Mouse (Mus musculus): ENCODE results near the gene Bcap29. TPM values are rescaled to one million over a fixed set of nuclear protein-coding genes. Genes with fewer than 3 reads are reported as not detected.

Bcap29 gene
- polyA plus RNA-seq, 1 experiment from 2014 or later: 33.9 TPM

DNA sequence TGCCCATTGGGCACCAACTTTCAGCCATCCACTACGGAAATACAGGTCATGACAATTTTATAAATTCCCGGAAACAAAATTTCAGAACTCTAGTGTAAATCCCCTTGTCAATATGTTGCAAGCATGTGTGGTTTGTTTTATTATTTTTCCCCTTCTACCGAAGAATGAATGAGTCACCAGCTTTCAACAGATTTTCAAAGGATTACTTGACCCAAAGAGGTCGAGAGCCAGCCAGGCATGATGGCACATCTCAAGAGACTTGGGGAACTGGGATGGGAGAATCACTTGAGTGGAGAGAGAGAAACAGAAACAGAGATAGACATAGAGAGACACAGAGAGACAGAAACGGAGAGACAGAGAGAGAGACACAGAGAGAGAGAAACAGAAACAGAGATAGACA lies 73.7 kb downstream of the Bcap29 start:
- Histone ChIP-seq H3K36me3 (ENCODE audit: insufficient read depth) (no peaks in the 10 kb centered on the region), H3K9ac (no peak overlapping the region), H3K4me1 (ENCODE audit: insufficient read depth) (no peaks in the 10 kb centered on the region), H3K27me3 (ENCODE audit: insufficient read depth, low read length) (peaks cover 39% of the 10 kb centered on the region), H3K27ac (ENCODE audit: low read depth) (no peak overlapping the region), H3K4me3 (ENCODE audit: low read depth, low read length) (no peak overlapping the region), H3K9me3 (ENCODE audit: low read depth, low read length) (no peaks in the 10 kb centered on the region), H3K4me2 (no peak overlapping the region)
- TF ChIP-seq CTCF (IDR thresholded peaks at IDR 0.05; ENCODE audit: low read depth): no peak
- no peak for ATAC-seq (ENCODE audit: insufficient read depth)
- no peak for DNase-seq
- WGBS: 75% methylated on average over 5 of the region's 5 CpGs

DNA sequence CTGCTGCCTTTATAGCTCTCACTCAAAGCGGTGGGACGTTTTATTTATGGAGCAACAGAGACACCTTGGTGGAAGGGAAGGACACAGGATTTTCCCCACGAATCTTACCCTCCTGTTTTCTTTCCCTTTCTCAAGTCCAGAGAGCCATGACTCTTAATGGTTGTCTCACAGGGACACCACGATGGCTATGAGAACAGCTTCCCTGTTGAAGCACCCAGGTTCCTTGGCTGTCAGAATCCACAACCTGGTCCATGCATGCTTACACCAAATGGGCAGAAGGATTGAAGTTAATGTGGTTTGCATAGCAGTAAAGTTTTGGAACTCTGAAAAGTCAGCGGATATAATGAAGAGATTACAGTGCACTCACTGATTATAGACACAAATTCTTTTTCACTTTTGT lies 74.5 kb downstream of the Bcap29 start:
- no peak for TF ChIP-seq CTCF (IDR thresholded peaks at IDR 0.05; ENCODE audit: low read depth)
- no peak overlapping the region for H3K4me2 ChIP-seq

GRCm38 (mm10) chr12:31554371-31554770 lies 80.1 kb downstream of the Bcap29 start:
- Histone ChIP-seq H3K9me3 (ENCODE audit: low read depth, low read length) (no peaks in the 10 kb centered on the region), H3K36me3 (ENCODE audit: insufficient read depth) (no peaks in the 10 kb centered on the region), H3K4me3 (ENCODE audit: low read depth, low read length) (no peak overlapping the region), H3K4me2 (no peak overlapping the region), H3K27me3 (ENCODE audit: insufficient read depth, low read length) (peaks cover 25% of the 10 kb centered on the region), H3K4me1 (ENCODE audit: insufficient read depth) (no peaks in the 10 kb centered on the region), H3K9ac (no peak overlapping the region), H3K27ac (ENCODE audit: low read depth) (no peak overlapping the region)
- no peak for DNase-seq
- no peak for TF ChIP-seq CTCF (IDR thresholded peaks at IDR 0.05; ENCODE audit: low read depth)
- WGBS: 63% methylated on average over 1 of the region's 1 CpGs
- ATAC-seq (ENCODE audit: insufficient read depth): no peak

More for the DNA sequence above, 74.5 kb downstream of the Bcap29 start:
- Histone ChIP-seq H3K27ac (ENCODE audit: low read depth) (no peak overlapping the region), H3K9ac (no peak overlapping the region), H3K36me3 (ENCODE audit: insufficient read depth) (no peaks in the 10 kb centered on the region), H3K4me3 (ENCODE audit: low read depth, low read length) (no peak overlapping the region), H3K4me1 (ENCODE audit: insufficient read depth) (no peaks in the 10 kb centered on the region), H3K27me3 (ENCODE audit: insufficient read depth, low read length) (peaks cover 41% of the 10 kb centered on the region), H3K9me3 (ENCODE audit: low read depth, low read length) (no peaks in the 10 kb centered on the region)
- ATAC-seq (ENCODE audit: insufficient read depth) (no peak), DNase-seq (no peak)
- 16% methylated on average over 5 of the region's 5 CpGs for WGBS

DNA sequence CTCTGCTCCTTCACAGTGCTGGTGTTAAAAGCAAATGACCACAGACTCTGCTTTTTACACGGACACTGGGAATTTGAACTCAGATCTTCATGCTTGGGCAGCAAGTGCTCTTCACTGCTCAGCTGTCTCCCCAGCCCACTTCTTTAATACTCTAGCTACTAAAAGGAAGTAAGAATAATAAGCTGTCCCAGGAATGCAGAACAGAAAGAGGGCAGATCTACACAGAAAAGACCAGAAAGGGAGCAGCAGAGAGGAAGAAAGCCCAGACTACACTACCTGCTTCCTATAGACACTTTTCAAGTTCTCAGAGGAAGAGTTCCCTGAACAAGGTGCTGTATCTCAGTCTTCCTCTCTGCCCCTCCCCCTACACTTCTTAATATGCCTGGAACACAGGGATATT lies 83.2 kb downstream of the Bcap29 start:
- H3K27ac ChIP-seq (ENCODE audit: low read depth): no peak overlapping the region
- DNase-seq: no peak
- H3K36me3 ChIP-seq (ENCODE audit: insufficient read depth): no peaks in the 10 kb centered on the region
- no peak for ATAC-seq (ENCODE audit: insufficient read depth)
- H3K9me3 ChIP-seq (ENCODE audit: low read depth, low read length): no peaks in the 10 kb centered on the region
- no peak overlapping the region for H3K4me2 ChIP-seq
- TF ChIP-seq CTCF (IDR thresholded peaks at IDR 0.05; ENCODE audit: low read depth): no peak
- no peak overlapping the region for H3K9ac ChIP-seq
- no peaks in the 10 kb centered on the region for H3K4me1 ChIP-seq (ENCODE audit: insufficient read depth)
- no peak overlapping the region for H3K4me3 ChIP-seq (ENCODE audit: low read depth, low read length)
- 67% methylated on average over 1 of the region's 1 CpGs for WGBS
- H3K27me3 ChIP-seq (ENCODE audit: insufficient read depth, low read length): peaks cover 7% of the 10 kb centered on the region; the same call in 1 of the 2 replicates

GRCm38 (mm10) chr12:31546061-31546460 lies 88.4 kb downstream of the Bcap29 start:
- WGBS: 36% methylated on average over 1 of the region's 1 CpGs

GRCm38 (mm10) chr12:31545219-31545618 lies 89.2 kb downstream of the Bcap29 start:
- H3K4me3 ChIP-seq (ENCODE audit: low read depth, low read length): no peak overlapping the region

More at GRCm38 (mm10) chr12:31546061-31546460, 88.4 kb downstream of the Bcap29 start:
- H3K9ac ChIP-seq: no peak overlapping the region
- ATAC-seq (ENCODE audit: insufficient read depth): no peak
- H3K4me2 ChIP-seq: no peak overlapping the region
- no peak for TF ChIP-seq CTCF (IDR thresholded peaks at IDR 0.05; ENCODE audit: low read depth)
- H3K27ac ChIP-seq (ENCODE audit: low read depth): no peak overlapping the region
- no peaks in the 10 kb centered on the region for H3K9me3 ChIP-seq (ENCODE audit: low read depth, low read length)
- H3K27me3 ChIP-seq (ENCODE audit: insufficient read depth, low read length): no peaks in the 10 kb centered on the region
- H3K4me3 ChIP-seq (ENCODE audit: low read depth, low read length): no peak overlapping the region
- H3K4me1 ChIP-seq (ENCODE audit: insufficient read depth): no peaks in the 10 kb centered on the region
- H3K36me3 ChIP-seq (ENCODE audit: insufficient read depth): no peaks in the 10 kb centered on the region
- no peak for DNase-seq

GRCm38 (mm10) chr12:31541541-31541940 lies 92.9 kb downstream of the Bcap29 start:
- Histone ChIP-seq H3K4me1 (ENCODE audit: insufficient read depth) (no peaks in the 10 kb centered on the region), H3K4me2 (no peak overlapping the region), H3K9ac (no peak overlapping the region), H3K36me3 (ENCODE audit: insufficient read depth) (no peaks in the 10 kb centered on the region), H3K9me3 (ENCODE audit: low read depth, low read length) (no peaks in the 10 kb centered on the region), H3K4me3 (ENCODE audit: low read depth, low read length) (no peak overlapping the region), H3K27me3 (ENCODE audit: insufficient read depth, low read length) (no peaks in the 10 kb centered on the region), H3K27ac (ENCODE audit: low read depth) (no peak overlapping the region)
- DNase-seq (no peak), ATAC-seq (ENCODE audit: insufficient read depth) (no peak)
- WGBS: 71% methylated on average over 5 of the region's 5 CpGs
- no peak for TF ChIP-seq CTCF (IDR thresholded peaks at IDR 0.05; ENCODE audit: low read depth)

More at GRCm38 (mm10) chr12:31545219-31545618, 89.2 kb downstream of the Bcap29 start:
- TF ChIP-seq CTCF (IDR thresholded peaks at IDR 0.05; ENCODE audit: low read depth): no peak
- Histone ChIP-seq H3K4me2 (no peak overlapping the region), H3K4me1 (ENCODE audit: insufficient read depth) (no peaks in the 10 kb centered on the region), H3K27ac (ENCODE audit: low read depth) (no peak overlapping the region), H3K27me3 (ENCODE audit: insufficient read depth, low read length) (no peaks in the 10 kb centered on the region), H3K9me3 (ENCODE audit: low read depth, low read length) (no peaks in the 10 kb centered on the region), H3K36me3 (ENCODE audit: insufficient read depth) (no peaks in the 10 kb centered on the region), H3K9ac (no peak overlapping the region)
- ATAC-seq (ENCODE audit: insufficient read depth) (no peak), DNase-seq (no peak)
- 35% methylated on average over 2 of the region's 2 CpGs for WGBS

Other genes with a start within 250 kb of the Bcap29 start
- not detected in 2 replicates for gene Slc26a3, start 243.8 kb downstream of the Bcap29 start, polyA plus RNA-seq (2014; fragmentation: Nextera tagmentation; extraction: Ambion mirVana)
- gene Cbll1, start 135.0 kb downstream of the Bcap29 start, polyA plus RNA-seq (2014; fragmentation: Nextera tagmentation; extraction: Ambion mirVana): 19.5 and 21.1 TPM in 2 replicates
- not detected in 2 replicates for gene Slc26a4, start 74.7 kb downstream of the Bcap29 start, polyA plus RNA-seq (2014; fragmentation: Nextera tagmentation; extraction: Ambion mirVana)
- 12.1 and 13.6 TPM in 2 replicates for gene Dus4l, start 20.2 kb upstream of the Bcap29 start, polyA plus RNA-seq (2014; fragmentation: Nextera tagmentation; extraction: Ambion mirVana)
- gene Cog5, start 20.2 kb upstream of the Bcap29 start, polyA plus RNA-seq (2014; fragmentation: Nextera tagmentation; extraction: Ambion mirVana): 34.0 and 37.0 TPM in 2 replicates
- gene Gpr22, start 79.3 kb upstream of the Bcap29 start, polyA plus RNA-seq (2014; fragmentation: Nextera tagmentation; extraction: Ambion mirVana): 0.51 and 0.54 TPM in 2 replicates